Mouse (Mus musculus): Measurements from ENCODE around the gene Tecr. TPM values are rescaled to one million over a fixed set of nuclear protein-coding genes. Genes with fewer than 3 reads are reported as not detected.

Tecr gene
- 100 to 1,000 TPM; 401 to 437 TPM for polyA plus RNA-seq (2017; shearing (Covaris generic))

DNA sequence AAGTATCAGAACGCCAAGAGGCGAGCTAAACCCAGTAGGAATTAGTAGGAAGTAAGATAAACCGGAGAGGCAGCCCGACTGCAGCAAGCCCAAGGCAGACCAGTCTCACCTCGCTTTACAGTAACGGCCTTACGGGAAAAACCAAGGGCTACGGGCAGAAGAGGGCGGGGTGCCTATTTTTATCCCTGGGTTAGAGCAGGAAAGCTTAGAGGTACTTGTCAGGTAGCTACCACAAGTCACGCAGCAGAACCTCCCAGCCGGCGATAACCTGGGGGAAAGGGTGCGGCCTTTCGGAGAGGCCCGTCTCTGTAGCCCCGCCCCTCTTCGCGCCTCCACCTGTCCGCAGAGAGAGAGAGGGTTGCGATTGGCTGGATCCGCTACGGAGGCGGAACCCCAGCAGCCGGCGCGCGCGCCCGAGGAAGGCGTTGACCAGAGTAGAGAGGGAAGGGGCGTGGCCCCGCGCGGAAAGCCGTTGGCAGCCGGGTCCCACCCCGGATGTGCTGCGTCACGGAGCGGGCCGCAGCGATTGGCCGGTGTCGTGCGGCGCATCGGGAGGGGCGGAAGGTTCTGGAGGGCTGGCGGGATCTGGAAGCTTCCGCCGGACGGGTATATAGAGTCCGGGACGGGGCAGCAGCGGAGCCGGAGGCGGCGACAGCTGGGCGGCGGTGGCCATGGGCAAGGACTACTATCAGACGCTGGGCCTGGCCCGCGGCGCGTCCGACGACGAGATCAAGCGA, at the start of gene Tecr, which contains the start of gene Dnajb1:
Gene Tecr (minus strand): TSS at position 311 of the 737 bp plus-strand sequence.
Gene Dnajb1 (plus strand): TSS at position 533 of the 737 bp plus-strand sequence.

DNA sequence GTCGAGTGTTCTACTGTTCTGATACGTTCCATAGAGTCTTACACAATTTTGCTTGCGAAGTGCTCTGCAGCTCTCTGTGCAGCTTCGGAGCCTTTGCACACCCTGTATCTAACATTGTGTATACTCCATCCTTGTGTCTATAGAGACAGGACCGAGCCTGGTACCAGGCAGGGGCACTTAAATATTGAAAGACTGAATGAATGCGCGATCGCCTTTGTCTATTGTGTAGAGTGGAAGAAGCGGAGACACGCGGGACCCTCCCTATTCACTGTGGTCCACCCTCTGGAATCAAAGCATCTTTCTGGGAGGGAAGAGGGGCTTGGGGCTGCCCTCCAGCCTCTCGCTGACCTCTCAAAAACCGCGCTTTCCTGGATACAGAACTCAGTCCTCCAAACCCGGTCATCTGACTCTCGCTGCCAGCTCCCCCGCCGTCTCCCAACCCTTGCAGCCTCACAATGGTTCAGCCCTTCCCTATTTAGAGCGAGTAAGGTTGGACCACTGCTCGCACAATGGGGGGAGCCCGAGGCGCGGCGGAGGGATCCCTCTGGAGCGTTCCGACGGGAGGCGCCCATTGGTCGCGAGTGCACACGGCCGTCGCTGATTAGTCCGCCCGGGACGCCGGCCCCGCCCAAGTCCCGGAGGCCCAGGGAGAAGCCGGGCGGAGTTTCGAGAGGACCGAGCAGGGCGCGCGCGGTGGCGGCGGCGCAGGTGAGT, 44.4 kb upstream of the Tecr start, which contains the start of gene Gipc1:
Gene Gipc1 (plus strand): TSS at position 648 of the 714 bp plus-strand sequence.

DNA sequence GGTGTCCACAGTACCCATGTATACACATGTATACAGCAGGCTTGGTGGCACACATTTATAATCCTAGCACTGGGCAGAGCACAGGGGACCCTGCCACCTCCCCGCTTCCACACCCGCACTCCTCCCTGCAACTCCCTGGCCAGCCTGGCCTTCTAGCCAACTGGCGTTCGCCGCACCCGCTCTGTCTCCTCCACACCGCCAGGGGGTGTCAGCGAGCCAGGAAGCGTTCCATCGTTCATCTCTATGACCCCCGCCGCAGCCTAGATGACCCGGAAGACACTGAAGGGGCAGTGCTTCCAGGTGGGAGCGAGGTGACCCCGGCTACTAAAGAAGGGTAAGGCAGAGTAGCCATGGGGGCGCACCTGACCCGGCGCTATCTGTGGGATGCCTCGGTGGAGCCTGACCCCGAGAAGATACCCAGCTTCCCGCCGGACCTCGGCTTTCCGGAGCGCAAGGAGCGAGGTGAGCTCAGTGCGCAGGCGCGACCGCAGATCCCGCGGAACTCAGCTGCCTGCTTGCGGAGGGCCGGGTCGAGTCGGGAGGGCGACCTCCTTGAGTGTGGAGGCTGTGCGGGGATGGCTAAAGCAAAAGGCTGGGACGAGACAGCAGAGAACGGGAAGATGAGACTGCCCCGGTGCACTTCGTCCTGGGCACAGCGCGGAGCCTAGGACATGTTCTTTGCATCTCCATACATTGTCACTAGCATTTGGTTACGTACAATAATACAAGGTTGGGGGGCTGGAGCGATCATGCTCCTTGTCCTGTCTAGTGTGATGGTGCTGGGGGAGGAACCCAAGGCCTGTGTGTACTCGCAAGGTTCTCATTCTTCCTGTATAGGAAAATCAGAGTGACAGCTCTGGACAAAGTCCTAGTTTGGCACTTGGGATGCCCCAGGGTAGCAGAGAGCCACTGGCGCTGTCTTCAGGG, 41.0 kb downstream of the Tecr start, which contains the start of gene Ndufb7:
Gene Ndufb7 (plus strand): TSS at position 203 of the 927 bp plus-strand sequence.

DNA sequence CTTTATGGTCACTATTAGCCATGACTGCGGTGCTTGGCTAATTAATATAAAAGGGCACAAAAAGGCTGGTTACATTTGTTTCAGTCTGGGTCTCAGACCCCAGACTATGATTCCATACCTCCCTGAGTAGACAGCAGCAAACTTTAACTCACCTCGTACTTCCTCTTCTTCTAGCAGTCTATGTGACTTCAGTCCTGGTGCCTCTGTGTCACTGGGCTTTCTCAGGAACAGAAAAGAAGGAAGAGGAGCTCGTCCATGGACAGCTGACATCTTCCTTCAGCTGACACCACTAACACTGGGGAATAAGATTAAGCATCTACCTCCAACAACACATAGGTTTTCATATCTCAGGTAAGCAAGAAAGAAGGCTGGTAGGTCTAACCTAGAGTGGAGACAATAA, 72.0 kb downstream of the Tecr start, which contains the start of gene Olfr370:
Gene Olfr370 (plus strand): TSS at position 45 of the 400 bp plus-strand sequence.

Other genes with a start within 250 kb of the Tecr start
- not detected for gene Clgn, start 218.1 kb downstream of the Tecr start, polyA plus RNA-seq (2017; shearing (Covaris generic))
- 10 to 100 TPM; 28.4 to 38.1 TPM for gene Scoc, start 149.6 kb downstream of the Tecr start, polyA plus RNA-seq (2017; shearing (Covaris generic))
- 1 to 10 TPM in 1 of 2 experiments, under 1 TPM in 1; 0.11 to 2.4 TPM for gene Olfr370, start 72.2 kb downstream of the Tecr start, polyA plus RNA-seq (2017; shearing (Covaris generic))
- gene Ndufb7, start 41.3 kb downstream of the Tecr start, polyA plus RNA-seq (2017; shearing (Covaris generic)): 100 to 1,000 TPM; 224 to 230 TPM
- 100 to 1,000 TPM; 129 to 258 TPM for gene Dnajb1, start 222 bp upstream of the Tecr start, polyA plus RNA-seq (2017; shearing (Covaris generic))
- gene Gipc1, start 44.7 kb upstream of the Tecr start, polyA plus RNA-seq (2017; shearing (Covaris generic)): 10 to 100 TPM; 46.8 to 65.2 TPM
- gene Ptger1, start 58.7 kb upstream of the Tecr start, polyA plus RNA-seq (2017; shearing (Covaris generic)): 1 to 10 TPM; 2.8 to 4.2 TPM
- 100 to 1,000 TPM; 161 to 188 TPM for gene Pkn1, start 91.2 kb upstream of the Tecr start, polyA plus RNA-seq (2017; shearing (Covaris generic))
- gene Ddx39, start 107.2 kb upstream of the Tecr start, polyA plus RNA-seq (2017; shearing (Covaris generic)): 100 to 1,000 TPM; 166 to 196 TPM
- gene Adgre5, start 133.4 kb upstream of the Tecr start, polyA plus RNA-seq (2017; shearing (Covaris generic)): 100 to 1,000 TPM; 424 to 617 TPM

Measured in inflammation-experienced regulatory T-cells (primary cell).